Mouse (Mus musculus) v-Abl transformed pro-B cells (cell line): Measurements from ENCODE around the gene Npm3.

Source experiments
- in situ Hi-C, 2 experiments: fragments of 400-800 bp; cut with MboI; formaldehyde crosslinking; loops; one replicate each; pipeline ENCODE4 v1.15.1; 2025; ENCODE audit not compliant: unreplicated experiment in 2 of 2

Npm3 gene

GRCm38 (mm10) chr19:45737208-45737845 lies 12.1 kb downstream of the Npm3 start:
- in situ Hi-C loops: loop anchor here in 1 of 2 experiments (25.0 kb wide), 1 partner anchor 300 kb away; no protein-coding TSS in a partner anchor

- in situ Hi-C loops: loop anchor here in 1 of 2 experiments (25.0 kb wide), 1 partner anchor 300 kb away; no protein-coding TSS in a partner anchor
Observed at GRCm38 (mm10) chr19:45736855-45737207, 12.6 kb downstream of the Npm3 start.

GRCm38 (mm10) chr19:45736241-45736640 lies 13.2 kb downstream of the Npm3 start:
- in situ Hi-C loops: loop anchor here in 1 of 2 experiments (25.0 kb wide), 1 partner anchor 299 kb away; no protein-coding TSS in a partner anchor

- in situ Hi-C loops: loop anchor here (5.0 to 25.0 kb wide), 2 partner anchors 47 to 297 kb away; no protein-coding TSS in a partner anchor
Observed at GRCm38 (mm10) chr19:45734762-45735161, 14.6 kb downstream of the Npm3 start.

- in situ Hi-C loops: loop anchor here (5.0 to 25.0 kb wide), 2 partner anchors 47 to 297 kb away; no protein-coding TSS in a partner anchor
Observed at GRCm38 (mm10) chr19:45734191-45734590, 15.2 kb downstream of the Npm3 start.

- in situ Hi-C loops: loop anchor here (5.0 to 25.0 kb wide), 2 partner anchors 46 to 296 kb away; no protein-coding TSS in a partner anchor
Observed at GRCm38 (mm10) chr19:45733564-45733963, 15.8 kb downstream of the Npm3 start.

GRCm38 (mm10) chr19:45731658-45732057 lies 17.7 kb downstream of the Npm3 start:
- in situ Hi-C loops: loop anchor here (5.0 to 25.0 kb wide), 2 partner anchors 44 to 294 kb away; no protein-coding TSS in a partner anchor

GRCm38 (mm10) chr19:45730042-45730441 lies 19.3 kb downstream of the Npm3 start:
- in situ Hi-C loops: loop anchor here (5.0 to 25.0 kb wide), 2 partner anchors 43 to 293 kb away; no protein-coding TSS in a partner anchor

GRCm38 (mm10) chr19:45727231-45727630 lies 22.2 kb downstream of the Npm3 start:
- in situ Hi-C loops: loop anchor here in 1 of 2 experiments (5.0 to 25.0 kb wide), 2 partner anchors 50 to 290 kb away; no protein-coding TSS in a partner anchor

GRCm38 (mm10) chr19:45725677-45726277 lies 23.6 kb downstream of the Npm3 start:
- in situ Hi-C loops: loop anchor here in 1 of 2 experiments (5.0 to 25.0 kb wide), 2 partner anchors 48 to 288 kb away; no protein-coding TSS in a partner anchor

GRCm38 (mm10) chr19:45722188-45722587 lies 27.2 kb downstream of the Npm3 start:
- in situ Hi-C loops: no loop called here

- in situ Hi-C loops: no loop called here
Observed at GRCm38 (mm10) chr19:45718286-45718685, 31.1 kb downstream of the Npm3 start.

- in situ Hi-C loops: no loop called here
Observed at GRCm38 (mm10) chr19:45717493-45718220, 31.7 kb downstream of the Npm3 start.

- in situ Hi-C loops: no loop called here
Observed at GRCm38 (mm10) chr19:45708704-45709103, 40.7 kb downstream of the Npm3 start.
